Mouse (Mus musculus) neural tube, embryonic 12.5 days (tissue): ENCODE data around the gene Susd4. TPM values are rescaled to one million over a fixed set of nuclear protein-coding genes. Genes with fewer than 3 reads are reported as not detected.

Source experiments
- ATAC-seq: fragments of 200-750 bp; cut with Nextera tagmentation; 2 replicates; pipeline ENCODE4 v1.8.0; 2017; ENCODE audit warnings: low read depth, mild to moderate bottlenecking, moderate TSS enrichment, moderate library complexity; ENCODE audit not compliant: low FRiP score
- H3K27ac ChIP-seq: fragments of 300-500 bp; sonication (generic); 2 replicates; pipeline ENCODE4 v1.5.1; 2016
- H3K27me3 ChIP-seq: fragments of 300-500 bp; sonication (generic); replicated peaks from 2 replicates; pipeline ENCODE4 v1.6.1; 2016; ENCODE audit warnings: mild to moderate bottlenecking
- H3K36me3 ChIP-seq: fragments of 300-500 bp; sonication (generic); 2 replicates; pipeline ENCODE4 v1.6.1; 2016; ENCODE audit warnings: mild to moderate bottlenecking
- H3K4me1 ChIP-seq: fragments of 300-500 bp; sonication (generic); 2 replicates; pipeline ENCODE4 v1.6.1; 2016
- H3K4me2 ChIP-seq: fragments of 300-500 bp; sonication (generic); replicated peaks from 2 replicates; pipeline ENCODE4 v1.6.1; 2016; ENCODE audit warnings: mild to moderate bottlenecking
- H3K4me3 ChIP-seq: fragments of 300-500 bp; sonication (generic); 2 replicates; pipeline ENCODE4 v1.5.1; 2016
- H3K9ac ChIP-seq: fragments of 300-500 bp; sonication (generic); 2 replicates; pipeline ENCODE4 v1.6.1; 2016; ENCODE audit warnings: mild to moderate bottlenecking
- H3K9me3 ChIP-seq: fragments of 300-500 bp; sonication (generic); 2 replicates; pipeline ENCODE4 v1.6.1; 2016; ENCODE audit warnings: mild to moderate bottlenecking
- WGBS: fragments of 180-500 bp; shearing (Covaris S2); methylation state at CpG from one replicate; pipeline ENCODE4 v1.1.7; 2016; 5-methylcytosine and 5-hydroxymethylcytosine counted together
- polyA plus RNA-seq: library from polyadenylated mRNA; unstranded; fragments of >200 nt; fragmentation: Nextera tagmentation; extraction: Ambion mirVana; gene quantifications from 2 replicates; pipeline ENCODE4 v1.2.1, GENCODE M21; 2016

Gene Susd4
- polyA plus RNA-seq, 1 experiment from 2014 or later, result 42.7 TPM

DNA sequence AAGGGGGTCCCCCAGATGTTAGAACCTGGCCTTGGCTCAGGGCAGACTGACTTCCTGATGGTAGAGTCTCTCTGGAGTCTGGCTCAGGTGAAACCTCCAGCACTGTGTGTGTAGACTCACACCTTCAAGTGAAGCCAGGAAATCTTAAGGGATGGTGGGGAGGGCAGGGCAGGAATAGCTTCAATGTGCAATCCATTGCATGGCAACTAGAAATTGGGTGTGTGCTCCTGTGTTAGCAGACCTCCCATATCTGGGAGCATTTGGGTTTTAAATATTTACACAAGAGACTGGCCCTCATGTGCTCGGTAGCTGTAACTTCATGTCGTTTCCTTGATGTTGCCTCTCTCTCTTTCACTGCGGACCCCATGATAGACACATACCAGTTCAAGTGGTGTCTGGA is 62.9 kb downstream of the Susd4 start:
- 92% methylated on average over 3 of the region's 3 CpGs for WGBS
- no peak overlapping the region for H3K9ac ChIP-seq
- no peak overlapping the region for H3K4me2 ChIP-seq
- no peak for ATAC-seq
- H3K4me3 ChIP-seq, result no peak overlapping the region
- H3K27ac ChIP-seq, result no peak overlapping the region
- H3K9me3 ChIP-seq, result no peaks in the 10 kb centered on the region
- no peaks in the 10 kb centered on the region for H3K27me3 ChIP-seq
- no peaks in the 10 kb centered on the region for H3K36me3 ChIP-seq
- peaks cover 10% of the 10 kb centered on the region for H3K4me1 ChIP-seq

DNA sequence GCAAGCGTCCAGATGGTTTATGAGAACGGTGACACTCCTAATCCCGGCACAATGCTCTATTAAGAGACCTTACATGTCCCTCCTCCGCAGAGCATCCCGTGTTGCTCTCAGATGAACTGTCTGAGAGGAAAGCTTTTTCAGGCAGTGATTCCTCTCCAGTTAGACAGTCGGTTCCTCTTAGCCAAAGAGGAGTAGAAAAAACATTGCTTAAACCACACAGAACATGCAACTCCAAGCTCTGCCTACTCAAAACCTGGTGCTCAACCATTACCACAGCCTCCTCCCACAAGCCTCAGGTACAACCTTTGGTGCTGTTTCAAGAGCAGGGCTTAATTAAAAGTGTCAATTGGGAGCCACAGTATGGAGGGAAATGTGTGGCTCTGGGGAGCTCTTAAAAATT is 74.4 kb downstream of the Susd4 start:
- H3K9me3 ChIP-seq, result no peaks in the 10 kb centered on the region
- no peak overlapping the region for H3K9ac ChIP-seq
- no peak overlapping the region for H3K27ac ChIP-seq
- peaks cover 21% of the 10 kb centered on the region for H3K4me1 ChIP-seq
- no peak overlapping the region for H3K4me3 ChIP-seq
- 64% methylated on average over 6 of the region's 6 CpGs for WGBS
- no peak overlapping the region for H3K4me2 ChIP-seq
- no peaks in the 10 kb centered on the region for H3K27me3 ChIP-seq
- H3K36me3 ChIP-seq, result no peaks in the 10 kb centered on the region
- no peak for ATAC-seq

DNA sequence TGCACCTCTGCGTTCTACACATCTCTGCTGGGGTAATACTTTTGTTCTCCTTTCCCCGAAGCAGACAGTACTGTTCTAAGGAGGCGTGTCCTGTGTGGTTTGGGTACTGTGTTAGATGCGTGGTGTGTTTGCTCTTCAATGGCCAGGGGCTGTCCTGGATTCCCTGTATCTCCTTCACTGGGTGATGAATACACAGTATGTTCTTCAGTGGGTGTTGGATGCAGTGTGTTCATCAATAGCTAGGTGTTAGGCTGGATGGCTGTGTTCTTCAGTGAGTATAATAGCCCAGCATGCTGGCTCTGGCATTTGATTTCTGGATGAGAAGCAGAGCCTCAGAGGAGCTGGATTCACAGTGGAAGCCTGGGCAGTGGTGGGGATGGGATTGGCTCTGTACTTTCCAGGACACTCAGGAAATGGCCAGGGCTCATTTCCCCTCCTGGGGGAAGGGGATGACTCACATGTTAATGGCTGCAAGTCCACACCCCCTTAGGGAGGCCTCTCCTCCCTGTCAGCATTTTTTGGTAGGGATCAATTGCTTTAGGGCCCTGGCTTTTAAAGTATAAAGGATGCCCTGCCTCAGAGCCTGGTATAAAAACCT is 75.8 kb downstream of the Susd4 start:
- Histone ChIP-seq H3K27ac (0 out of 2 replicates have a peak overlapping the region, but pooled peaks have one; percentile 5), H3K9me3 (no peaks in the 10 kb centered on the region), H3K9ac (no peak overlapping the region), H3K4me3 (no peak overlapping the region), H3K4me2 (no peak overlapping the region), H3K27me3 (no peaks in the 10 kb centered on the region), H3K36me3 (no peaks in the 10 kb centered on the region), H3K4me1 (peaks cover 21% of the 10 kb centered on the region)
- no peak for ATAC-seq
- WGBS, result 66% methylated on average over 4 of the region's 4 CpGs

DNA sequence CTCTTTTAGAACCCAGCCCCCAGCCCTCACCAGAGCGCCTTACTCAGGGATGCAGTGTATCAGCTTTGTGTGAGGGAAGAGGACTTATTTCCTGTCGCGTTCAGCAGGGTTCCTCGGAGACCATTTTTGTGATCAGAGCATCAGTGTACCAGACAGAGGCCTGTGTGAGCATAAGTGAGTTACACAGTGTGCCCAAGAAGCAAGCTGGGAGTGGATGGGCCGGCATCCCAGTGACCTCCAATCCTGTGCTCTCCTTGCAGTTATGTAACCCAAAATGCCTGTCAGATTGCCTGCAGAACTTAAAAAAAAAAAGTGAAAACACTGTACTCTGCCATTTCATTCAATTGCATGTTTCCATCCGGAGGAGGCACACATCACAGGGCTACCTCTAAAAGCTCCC is 76.4 kb downstream of the Susd4 start:
- ATAC-seq, result no peak
- Histone ChIP-seq H3K4me1 (peaks cover 21% of the 10 kb centered on the region), H3K27ac (0 out of 2 replicates have a peak overlapping the region, but pooled peaks have one; percentile 5), H3K4me2 (no peak overlapping the region), H3K9ac (no peak overlapping the region), H3K27me3 (no peaks in the 10 kb centered on the region), H3K36me3 (no peaks in the 10 kb centered on the region), H3K9me3 (no peaks in the 10 kb centered on the region), H3K4me3 (no peak overlapping the region)
- 27% methylated on average over 6 of the region's 6 CpGs for WGBS

DNA sequence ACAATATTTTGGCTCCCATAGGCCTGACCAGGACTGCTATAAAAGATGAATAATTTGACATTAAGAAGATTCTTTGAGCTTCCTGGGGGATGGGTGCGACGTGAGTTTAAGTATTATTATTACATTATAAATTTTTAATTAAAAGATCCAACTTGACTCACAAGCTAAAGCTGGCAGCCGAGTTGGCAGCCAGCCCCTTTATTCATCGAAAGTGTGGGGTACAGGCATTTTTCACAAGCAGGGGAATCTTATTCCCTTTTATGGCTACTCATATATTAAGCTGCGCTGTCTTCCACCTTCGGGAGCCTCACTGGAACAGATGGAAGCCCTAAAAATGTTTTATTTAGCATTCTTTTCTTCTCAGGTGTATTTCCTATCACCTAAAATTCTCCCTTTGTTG is 76.9 kb downstream of the Susd4 start:
- Histone ChIP-seq H3K4me2 (no peak overlapping the region), H3K9me3 (no peaks in the 10 kb centered on the region), H3K36me3 (no peaks in the 10 kb centered on the region), H3K4me1 (peaks cover 21% of the 10 kb centered on the region), H3K27ac (no peak overlapping the region), H3K9ac (no peak overlapping the region), H3K27me3 (no peaks in the 10 kb centered on the region), H3K4me3 (no peak overlapping the region)
- no peak for ATAC-seq
- 70% methylated on average over 6 of the region's 6 CpGs for WGBS

DNA sequence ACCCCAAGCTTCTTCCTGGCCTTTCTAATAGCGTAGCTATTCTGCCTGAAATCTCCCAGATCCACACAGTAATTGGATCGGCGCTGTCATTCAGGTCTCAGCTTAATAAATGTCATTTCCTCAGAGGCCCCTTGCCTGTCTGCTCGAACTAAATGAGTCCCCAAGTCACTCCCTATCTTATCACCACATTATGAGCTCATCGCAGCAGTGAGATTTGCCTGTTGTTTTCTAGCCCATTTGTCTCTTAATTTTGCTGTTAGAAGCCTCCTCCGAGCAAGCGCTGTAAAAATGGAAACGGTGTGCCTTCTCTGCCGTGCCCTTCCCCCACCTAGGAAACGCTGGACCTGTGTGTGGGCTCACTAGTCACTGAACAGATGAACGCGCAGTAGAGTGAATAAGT is 85.9 kb downstream of the Susd4 start:
- Histone ChIP-seq H3K9me3 (no peaks in the 10 kb centered on the region), H3K4me1 (peaks cover 4% of the 10 kb centered on the region), H3K27me3 (no peaks in the 10 kb centered on the region), H3K27ac (no peak overlapping the region; the same call in 1 of the 2 replicates), H3K36me3 (no peaks in the 10 kb centered on the region), H3K9ac (no peak overlapping the region), H3K4me2 (peak overlapping the region; percentile 23), H3K4me3 (no peak overlapping the region)
- 57% methylated on average over 12 of the region's 12 CpGs for WGBS
- 0 out of 2 replicates have a peak, but pooled peaks have one; percentile 25 for ATAC-seq

DNA sequence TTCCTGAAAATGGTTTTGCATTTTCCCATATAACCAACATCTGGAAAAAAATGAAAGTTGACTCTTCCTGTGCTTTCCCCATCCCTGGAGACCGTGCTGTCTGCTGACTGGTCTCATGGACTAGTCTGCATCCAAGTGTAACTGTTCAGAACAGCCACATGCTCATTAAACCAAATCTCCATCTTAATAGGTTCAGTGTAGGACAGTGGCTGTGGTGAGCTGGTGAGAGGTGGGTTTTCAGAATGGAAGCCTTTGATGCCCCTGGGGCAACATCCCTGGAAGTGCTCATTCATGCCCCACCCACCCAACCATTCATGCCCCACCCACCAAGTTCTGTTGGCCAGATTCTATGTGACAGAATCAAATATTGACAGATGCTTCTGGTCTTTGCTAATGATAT is 86.4 kb downstream of the Susd4 start:
- H3K36me3 ChIP-seq, result no peaks in the 10 kb centered on the region
- peaks cover 4% of the 10 kb centered on the region for H3K4me1 ChIP-seq
- no peak overlapping the region for H3K27ac ChIP-seq
- no peaks in the 10 kb centered on the region for H3K27me3 ChIP-seq
- 68% methylated on average over 1 of the region's 1 CpGs for WGBS
- H3K4me2 ChIP-seq, result peak overlapping the region; percentile 23; the same call in 1 of the 2 replicates
- no peak for ATAC-seq
- no peak overlapping the region for H3K9ac ChIP-seq
- H3K4me3 ChIP-seq, result no peak overlapping the region
- no peaks in the 10 kb centered on the region for H3K9me3 ChIP-seq

DNA sequence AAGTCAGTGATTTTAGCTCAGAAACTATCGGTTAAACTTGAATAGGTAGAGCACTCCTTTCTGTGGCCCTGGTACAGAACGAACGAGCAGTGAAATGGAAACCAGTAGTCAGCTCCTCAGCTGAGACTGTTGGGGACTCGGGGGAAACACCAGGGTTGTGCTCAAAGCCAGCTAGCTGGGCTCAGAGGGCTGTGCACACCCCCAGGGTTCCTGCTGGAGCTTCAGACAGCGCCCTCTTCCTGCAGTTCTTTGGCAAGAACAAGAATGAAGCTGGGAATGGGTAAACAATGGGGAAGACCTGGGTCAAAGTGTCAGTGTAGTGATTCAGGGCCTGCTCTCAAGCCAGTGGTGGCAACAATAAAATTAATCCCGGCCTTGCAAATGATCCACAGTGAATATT is 88.5 kb downstream of the Susd4 start:
- WGBS, result 46% methylated on average over 6 of the region's 6 CpGs
- Histone ChIP-seq H3K36me3 (no peaks in the 10 kb centered on the region), H3K27ac (no peak overlapping the region)

DNA sequence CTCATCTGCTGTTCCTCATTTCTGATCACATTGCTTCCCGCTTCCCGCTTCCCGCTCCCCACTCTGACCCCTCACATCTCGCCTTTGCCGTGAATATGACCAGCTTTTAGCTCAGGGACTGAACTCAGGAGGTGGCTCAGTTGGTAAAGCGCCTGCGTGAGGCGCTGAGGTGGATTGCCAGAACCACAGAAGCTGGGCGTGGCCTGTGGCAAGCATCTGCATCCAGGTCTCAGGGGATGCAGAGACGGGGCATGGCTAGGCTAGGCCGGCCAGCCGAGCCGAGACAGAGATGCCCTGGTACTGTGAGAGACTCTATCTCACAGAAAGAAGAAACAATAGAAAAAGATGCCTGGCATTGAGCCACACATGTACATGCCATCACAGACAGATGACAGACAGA is 93.0 kb downstream of the Susd4 start:
- H3K27me3 ChIP-seq, result no peaks in the 10 kb centered on the region
- 0 out of 2 replicates have a peak, but pooled peaks have one; percentile 8 for ATAC-seq
- no peak overlapping the region for H3K27ac ChIP-seq
- no peaks in the 10 kb centered on the region for H3K36me3 ChIP-seq
- peaks cover 26% of the 10 kb centered on the region for H3K4me1 ChIP-seq
- WGBS, result 79% methylated on average over 13 of the region's 13 CpGs
- no peaks in the 10 kb centered on the region for H3K9me3 ChIP-seq
- H3K9ac ChIP-seq, result no peak overlapping the region
- no peak overlapping the region for H3K4me2 ChIP-seq
- no peak overlapping the region for H3K4me3 ChIP-seq

More for the DNA sequence above, 88.5 kb downstream of the Susd4 start:
- Histone ChIP-seq H3K4me1 (peaks cover 17% of the 10 kb centered on the region), H3K4me3 (no peak overlapping the region), H3K27me3 (no peaks in the 10 kb centered on the region), H3K4me2 (no peak overlapping the region), H3K9me3 (no peaks in the 10 kb centered on the region), H3K9ac (no peak overlapping the region)
- ATAC-seq, result no peak

DNA sequence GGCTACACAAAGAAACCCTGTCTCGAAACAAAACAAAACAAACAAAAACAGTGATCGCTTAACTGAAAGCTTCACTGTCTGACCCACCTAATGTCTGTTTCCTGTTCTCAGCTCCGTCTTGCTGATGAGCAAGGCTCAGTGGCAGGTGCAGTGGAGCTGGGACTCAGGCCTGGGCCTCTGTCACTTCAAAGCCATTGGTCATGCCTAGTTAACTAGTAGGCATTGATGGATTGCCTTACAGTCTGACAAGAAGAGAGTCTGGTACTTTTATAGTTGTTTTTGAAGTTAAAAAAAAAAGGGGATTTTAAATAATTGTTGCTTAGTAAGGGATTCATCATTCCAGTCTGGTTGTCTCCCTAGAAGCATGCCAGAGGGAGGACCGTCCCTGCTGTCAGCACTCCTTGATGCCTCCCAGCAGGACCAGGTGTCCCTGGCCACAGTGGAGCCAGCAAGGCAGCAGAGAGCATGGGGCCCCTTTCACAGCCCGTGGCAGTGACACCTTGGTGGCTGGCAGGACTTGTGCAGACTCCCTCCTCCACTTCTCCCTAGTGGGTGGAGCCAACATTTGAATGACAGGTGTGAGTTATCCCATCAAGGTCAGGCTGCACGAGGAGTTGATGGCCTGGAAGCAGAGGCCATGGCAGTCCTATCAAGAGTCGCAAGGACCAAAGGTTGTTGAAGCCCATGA is 98.2 kb downstream of the Susd4 start:
- Histone ChIP-seq H3K4me1 (peaks cover 22% of the 10 kb centered on the region), H3K4me2 (no peak overlapping the region), H3K27me3 (no peaks in the 10 kb centered on the region), H3K27ac (no peak overlapping the region), H3K9ac (no peak overlapping the region), H3K4me3 (no peak overlapping the region), H3K9me3 (no peaks in the 10 kb centered on the region), H3K36me3 (no peaks in the 10 kb centered on the region)
- 19% methylated on average over 7 of the region's 7 CpGs for WGBS
- peak; percentile 85 for ATAC-seq

DNA sequence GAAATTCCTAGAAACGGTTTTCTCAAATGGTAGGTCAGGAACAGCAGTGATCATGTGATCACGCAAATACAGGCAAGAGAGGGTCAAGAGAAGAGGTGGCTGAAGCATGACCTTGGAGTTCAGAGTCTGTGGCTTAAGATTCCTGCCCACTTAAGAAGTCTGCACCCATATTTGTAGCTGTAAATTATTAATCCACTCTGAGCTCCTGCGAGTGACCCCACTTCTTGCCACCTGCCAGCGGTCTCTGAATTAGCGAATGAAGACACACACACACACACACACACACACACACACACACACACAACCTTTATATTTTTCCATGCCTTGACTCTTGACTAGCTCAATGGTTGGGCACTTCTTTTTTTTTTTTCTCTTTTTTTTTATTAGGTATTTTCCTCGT is 99.7 kb downstream of the Susd4 start:
- Histone ChIP-seq H3K4me2 (no peak overlapping the region), H3K4me1 (peaks cover 28% of the 10 kb centered on the region), H3K27me3 (no peaks in the 10 kb centered on the region), H3K4me3 (no peak overlapping the region), H3K36me3 (no peaks in the 10 kb centered on the region), H3K9ac (no peak overlapping the region), H3K9me3 (no peaks in the 10 kb centered on the region), H3K27ac (no peak overlapping the region)
- no peak for ATAC-seq
- 87% methylated on average over 6 of the region's 6 CpGs for WGBS

DNA sequence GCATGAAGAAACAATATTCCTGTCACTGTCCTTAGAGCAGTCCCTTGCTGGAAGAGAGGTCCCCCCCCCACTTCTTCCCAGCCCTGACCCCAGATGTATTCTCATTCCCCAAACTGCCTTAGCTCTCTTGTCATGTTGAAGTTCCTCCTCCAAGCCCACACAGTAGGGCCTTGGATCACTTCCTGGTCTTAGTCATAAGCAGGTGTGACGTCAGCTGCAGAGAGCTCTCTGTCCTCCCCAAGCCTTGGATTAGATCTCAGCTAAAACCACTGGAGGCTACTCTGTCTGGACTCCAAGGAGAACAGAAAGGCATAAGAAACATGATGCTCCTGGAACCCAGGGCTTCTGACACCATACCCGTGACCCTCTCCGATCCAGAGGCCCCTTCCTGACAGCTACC is 104.2 kb downstream of the Susd4 start:
- Histone ChIP-seq H3K9me3 (no peaks in the 10 kb centered on the region), H3K27ac (no peak overlapping the region), H3K4me1 (peaks cover 26% of the 10 kb centered on the region), H3K27me3 (no peaks in the 10 kb centered on the region), H3K4me3 (no peak overlapping the region), H3K36me3 (0 out of 2 replicates have a peak, but pooled peaks cover 5% of the 10 kb centered on the region), H3K4me2 (no peak overlapping the region), H3K9ac (no peak overlapping the region)
- 92% methylated on average over 3 of the region's 3 CpGs for WGBS
- no peak for ATAC-seq
